Mouse (Mus musculus) heart, postnatal 4 days (tissue): Measurements from ENCODE around the gene Cinp. TPM values are rescaled to one million over a fixed set of nuclear protein-coding genes. Genes with fewer than 3 reads are reported as not detected.
A peak's percentile ranks its signal among the peaks of the same experiment; 100 is the strongest.
"Not testable (repeated sequence)": the region's sequence is repeated elsewhere in the genome, so short reads cannot be mapped to it uniquely, and the experiment has no call there.

Experiments
- DNase-seq: peaks from one replicate; pipeline ENCODE4 v3.0.0; 2021
- total RNA-seq, 2 experiments: library from RNA; stranded (reverse); gene quantifications; 2 replicates each; pipeline ENCODE4 v1.2.3; 2021

The Cinp gene
- total RNA-seq, 2 experiments from 2014 or later = 45.7 to 50.1 TPM

- not testable (repeated sequence) for DNase-seq
Observed at GRCm38 (mm10) chr12:110858681-110859080, 30.3 kb downstream of the Cinp start.

GRCm38 (mm10) chr12:110857196-110857595 lies 31.7 kb downstream of the Cinp start:
- no peak for DNase-seq

- DNase-seq = no peak
Observed at GRCm38 (mm10) chr12:110854786-110855737, 33.9 kb downstream of the Cinp start.

GRCm38 (mm10) chr12:110851923-110852322 lies 37.0 kb downstream of the Cinp start:
- DNase-seq = no peak

GRCm38 (mm10) chr12:110851414-110851813 lies 37.5 kb downstream of the Cinp start:
- DNase-seq = no peak

- DNase-seq = no peak
Observed at GRCm38 (mm10) chr12:110850929-110851256, 38.1 kb downstream of the Cinp start.

GRCm38 (mm10) chr12:110850010-110850928 lies 38.7 kb downstream of the Cinp start, which contains the start of gene Zfp839:
Zfp839 (plus strand) TSS chr12:110850253.
- peak; percentile 88 for DNase-seq

GRCm38 (mm10) chr12:110846191-110846765 lies 42.7 kb downstream of the Cinp start:
- DNase-seq = no peak

GRCm38 (mm10) chr12:110845131-110845880 lies 43.6 kb downstream of the Cinp start:
- DNase-seq = peak; percentile 95

GRCm38 (mm10) chr12:110844227-110845130 lies 44.5 kb downstream of the Cinp start:
- peak; percentile 45 for DNase-seq

- peak; percentile 90 for DNase-seq
Observed at GRCm38 (mm10) chr12:110843194-110844048, 45.5 kb downstream of the Cinp start.

- no peak for DNase-seq
Observed at GRCm38 (mm10) chr12:110841731-110842493, 47.0 kb downstream of the Cinp start.

GRCm38 (mm10) chr12:110840348-110841198 lies 48.4 kb downstream of the Cinp start, which contains the start of gene Mok:
Mok (minus strand) TSS chr12:110840939.
- DNase-seq = peak; percentile 98

GRCm38 (mm10) chr12:110837850-110838249 lies 51.1 kb downstream of the Cinp start:
- no peak for DNase-seq

GRCm38 (mm10) chr12:110837192-110837841 lies 51.6 kb downstream of the Cinp start:
- DNase-seq = no peak

GRCm38 (mm10) chr12:110836729-110837128 lies 52.2 kb downstream of the Cinp start:
- no peak for DNase-seq

- no peak for DNase-seq
Observed at GRCm38 (mm10) chr12:110835182-110835581, 53.8 kb downstream of the Cinp start.
